Mouse (Mus musculus): ENCODE results near the gene Tecpr1.

GRCm38 (mm10) chr5:144226220-144226619, 2.8 kb upstream of the Tecpr1 start:
- no peak for TF ChIP-seq GATA1 (IDR thresholded peaks at IDR 0.05; ENCODE audit: borderline replicate concordance, low read length)
- TF ChIP-seq FLI1 (IDR thresholded peaks at IDR 0.05; ENCODE audit: low read length): no peak
